Comparison of ENCODE assay signal across 17 mouse cellular contexts in genomic region chr2:130677211-130677610, GRCm38 (mm10). TPM values are rescaled to one million over a fixed set of nuclear protein-coding genes. Genes with fewer than 3 reads are reported as not detected.
"Had no signal": no experiment of that assay in that cellular context is flagged by ENCODE, and none has a peak within 500 bp of the region (broad histone marks: within the 10 kb centered on the region; RNA-seq: fewer than 3 reads in every experiment).

No protein-coding gene starts in this region.

- H3K4me1 ChIP-seq: limb, embryonic 13.5 days; liver, embryonic 15.5 days; megakaryocyte, embryonic 14.5 days; midbrain, embryonic 15.5 days; neural tube, embryonic 12.5 days had no signal

- H3K4me3 ChIP-seq: limb, embryonic 13.5 days; liver, embryonic 15.5 days; megakaryocyte, embryonic 14.5 days; midbrain, embryonic 15.5 days; neural tube, embryonic 12.5 days had no signal

- H3K4me2 ChIP-seq: limb, embryonic 13.5 days; liver, embryonic 11.5 days; liver, embryonic 15.5 days; lung, embryonic 14.5 days; midbrain, embryonic 11.5 days; midbrain, embryonic 15.5 days; neural tube, embryonic 12.5 days had no signal

- H3K27ac ChIP-seq: limb, embryonic 13.5 days; liver, embryonic 15.5 days; macrophage; midbrain, embryonic 15.5 days; neural tube, embryonic 12.5 days; stomach, postnatal 0 days had no signal

- DNase-seq: kidney, adult 9 months; kidney, postnatal 14 days; left cerebral cortex, postnatal 4 days; lung, embryonic 14.5 days; lung, postnatal 14 days; thymus, postnatal 4 days had no signal

- H3K9ac ChIP-seq: limb, embryonic 13.5 days; liver, embryonic 15.5 days; lung, embryonic 14.5 days; midbrain, embryonic 15.5 days; neural tube, embryonic 12.5 days had no signal

- H3K9me3 ChIP-seq: limb, embryonic 13.5 days; liver, embryonic 15.5 days; megakaryocyte, embryonic 14.5 days; midbrain, embryonic 15.5 days; neural tube, embryonic 12.5 days had no signal

- ATAC-seq: intestine, embryonic 16.5 days; midbrain, embryonic 15.5 days had no signal

- H3K27me3 ChIP-seq: limb, embryonic 13.5 days; liver, embryonic 15.5 days; megakaryocyte, embryonic 14.5 days; midbrain, embryonic 15.5 days; neural tube, embryonic 12.5 days had no signal

RNA-seq across cellular contexts. Expression of gene Slc4a11, which starts 20.1 kb away (rescaled TPM):
- total RNA-seq: monocyte, adult 5-6 weeks had no signal
